Mouse (Mus musculus): Measurements from ENCODE around the gene Snx30.

DNA sequence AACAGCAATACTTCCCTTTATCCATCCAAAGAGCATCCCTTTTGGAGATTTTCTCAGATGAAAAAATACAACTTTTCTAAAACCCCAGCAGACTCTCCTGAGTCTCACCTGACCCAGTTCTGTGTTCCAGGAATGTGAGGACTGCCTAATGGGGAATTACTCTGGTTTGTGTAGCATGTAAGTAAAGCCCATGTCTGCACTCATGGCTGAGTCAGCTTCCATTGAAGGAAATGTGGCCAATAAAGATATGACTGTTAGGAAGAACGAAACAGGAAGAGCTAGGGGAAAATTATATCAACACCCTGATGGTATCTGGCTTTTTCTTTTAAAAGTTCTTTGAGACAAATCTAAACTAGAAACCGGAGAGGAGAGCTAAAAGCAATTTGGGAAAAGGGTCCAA, 37.9 kb upstream of the Snx30 start:
- TF ChIP-seq POLR2A (IDR thresholded peaks at IDR 0.05; ENCODE audit: control insufficient read depth, extremely low read depth, insufficient read depth, low read length, poor library complexity): no peak
- TF ChIP-seq CTCF (IDR thresholded peaks at IDR 0.05; ENCODE audit: borderline replicate concordance, control insufficient read depth, extremely low read depth, insufficient read depth, low read length, poor library complexity): no peak
